Mouse (Mus musculus) ES-E14 (cell line): ENCODE data around the gene Sdk2.

Experiments used
- CHD2 ChIP-seq: IDR thresholded peaks from 2 replicates; pipeline ENCODE4 v1.6.1; 2014; ENCODE audit warnings: mild to moderate bottlenecking, low read depth, low read length, inconsistent platforms
- HCFC1 ChIP-seq: IDR thresholded peaks from 2 replicates; pipeline ENCODE4 v1.6.1; 2012; ENCODE audit warnings: low read length, inconsistent platforms, borderline replicate concordance; ENCODE audit not compliant: insufficient read depth
- MAFK ChIP-seq: IDR thresholded peaks from 2 replicates; pipeline ENCODE4 v1.6.1; 2014; ENCODE audit warnings: mild to moderate bottlenecking, low read depth, low read length, inconsistent platforms; ENCODE audit not compliant: insufficient read depth
- ZC3H11A ChIP-seq: IDR thresholded peaks from 2 replicates; pipeline ENCODE4 v1.6.1; 2012; ENCODE audit warnings: low read depth, mild to moderate bottlenecking, inconsistent platforms, low read length, borderline replicate concordance
- ZNF384 ChIP-seq: IDR thresholded peaks from 2 replicates; pipeline ENCODE4 v1.6.1; 2012; ENCODE audit warnings: low read depth, low read length, inconsistent platforms

DNA sequence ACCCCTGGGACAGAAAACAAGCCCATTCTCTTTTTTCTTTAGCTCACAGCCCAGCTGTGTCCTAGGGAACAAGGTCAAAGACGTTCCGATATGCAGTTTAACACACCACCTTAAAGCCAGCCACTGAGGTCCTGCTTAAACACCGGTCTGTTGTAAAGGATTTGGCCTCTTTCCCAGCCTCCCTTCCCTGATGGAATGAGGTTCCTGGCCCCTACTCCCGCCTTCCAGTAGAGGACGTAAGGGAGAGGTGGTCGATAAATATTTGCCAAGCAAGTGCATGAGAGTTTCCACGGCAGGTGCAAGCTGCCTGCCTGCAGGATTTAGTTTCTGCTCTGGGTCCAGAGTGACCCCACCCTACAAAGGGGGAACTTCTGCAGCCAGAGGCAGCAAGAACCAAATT, 4.9 kb downstream of the Sdk2 start:
- TF ChIP-seq CHD2 (no peak), HCFC1 (no peak), ZNF384 (no peak), MAFK (no peak), ZC3H11A (no peak)
